Mouse (Mus musculus): ENCODE measurements around the gene Dcaf6.

Dcaf6 gene

GRCm38 (mm10) chr1:165460360-165460800 is at the start of gene Dcaf6, which contains the start of gene Mpc2:
TSS of gene Dcaf6 (minus strand) at chr1:165460475.
TSS of gene Mpc2 (plus strand) at chr1:165460637.
- peak; percentile 100 for DNase-seq

GRCm38 (mm10) chr1:165506303-165506702 is 46.0 kb upstream of the Dcaf6 start:
- DNase-seq, result no peak

GRCm38 (mm10) chr1:165503307-165504024 is 43.2 kb upstream of the Dcaf6 start:
- no peak for DNase-seq

DNA sequence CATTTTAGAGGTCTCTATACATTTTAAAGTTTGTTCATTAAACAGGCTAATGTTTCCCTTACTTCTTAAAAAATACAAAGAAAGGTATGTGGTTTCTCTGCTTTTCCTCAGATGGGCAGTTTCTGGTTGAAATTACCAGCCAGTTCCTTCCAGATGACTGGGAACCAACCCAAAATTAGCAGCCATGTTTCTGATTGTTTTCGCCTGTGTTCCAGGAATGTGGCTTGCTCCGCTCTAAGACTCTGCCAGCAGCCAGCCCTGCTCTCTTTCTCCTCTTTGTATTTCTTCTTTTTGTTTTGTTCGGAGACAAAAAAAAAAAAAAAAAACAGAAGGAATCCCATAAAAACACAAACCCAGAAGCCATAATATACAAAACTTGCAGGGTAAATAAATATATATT is 38.6 kb upstream of the Dcaf6 start:
- DNase-seq, result no peak

- no peak for DNase-seq
Measured at GRCm38 (mm10) chr1:165489197-165489596, 28.9 kb upstream of the Dcaf6 start.

GRCm38 (mm10) chr1:165486108-165486507 is 25.8 kb upstream of the Dcaf6 start:
- no peak for DNase-seq

DNA sequence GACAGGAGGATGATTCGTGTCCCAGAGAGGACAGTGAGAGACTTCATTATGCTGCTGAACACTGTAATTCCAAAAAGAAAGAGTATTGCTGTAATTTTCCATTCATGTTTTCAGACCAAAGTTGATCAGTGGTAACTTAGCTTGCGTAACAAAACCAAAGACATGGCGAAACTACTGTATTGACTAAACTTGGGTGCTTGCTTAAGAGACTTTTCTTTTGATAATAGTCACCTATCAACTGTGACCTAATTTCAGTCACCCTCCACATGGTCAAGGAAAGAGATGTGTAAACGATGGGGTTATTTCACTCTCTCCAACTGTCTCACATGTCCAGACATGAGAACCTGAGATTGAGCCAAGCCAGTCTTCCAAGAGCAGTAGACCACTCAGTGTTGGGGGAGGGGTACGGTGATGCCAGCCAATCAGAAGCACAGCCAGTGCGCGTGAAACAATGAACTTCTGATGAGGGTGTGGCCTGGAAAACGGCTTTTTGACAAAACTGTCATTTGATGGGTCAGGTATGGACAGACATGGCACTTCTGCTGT is 24.5 kb upstream of the Dcaf6 start, which contains the start of gene Adcy10:
TSS of gene Adcy10 (plus strand) at position 496 of the 546 bp plus-strand sequence.
- DNase-seq, result no peak

DNA sequence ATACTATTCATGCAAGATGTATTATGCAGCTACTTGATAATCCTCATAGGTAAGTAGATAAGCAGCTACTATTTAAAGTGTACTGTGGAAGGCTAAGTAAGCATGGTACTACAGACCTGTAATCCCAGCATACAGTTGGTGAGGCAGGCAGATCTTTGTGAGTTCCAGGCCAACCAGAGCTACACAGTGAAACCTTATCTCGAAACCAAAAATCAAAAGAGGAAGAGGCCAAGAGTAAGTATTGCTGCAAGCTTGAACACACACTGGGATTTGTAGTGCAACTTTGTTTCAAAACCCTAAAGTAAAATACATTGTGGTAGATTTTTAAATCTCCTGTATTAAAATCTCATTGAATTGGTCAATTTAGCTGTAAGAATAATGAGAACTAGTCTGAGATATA is 11.2 kb upstream of the Dcaf6 start:
- DNase-seq, result no peak

DNA sequence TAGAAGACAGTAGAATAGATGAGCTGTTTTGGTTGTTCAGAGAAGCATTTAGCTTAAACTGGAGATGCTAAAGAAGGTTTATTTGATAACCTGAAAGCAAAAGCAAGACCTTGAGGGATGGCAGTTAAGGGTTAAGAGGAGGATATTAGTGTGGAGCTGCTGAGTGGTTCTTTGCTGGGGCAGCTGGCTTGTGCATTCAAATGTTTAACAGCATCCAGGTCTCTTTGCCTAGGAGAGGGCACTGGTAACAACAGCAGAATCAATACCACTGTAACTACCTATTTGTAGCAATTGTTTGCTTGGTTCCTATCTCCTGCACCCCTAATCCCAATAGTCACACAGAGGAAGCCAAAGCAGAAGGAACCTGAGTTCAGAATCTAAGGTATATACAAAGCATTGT is 9.4 kb upstream of the Dcaf6 start:
- DNase-seq, result no peak

DNA sequence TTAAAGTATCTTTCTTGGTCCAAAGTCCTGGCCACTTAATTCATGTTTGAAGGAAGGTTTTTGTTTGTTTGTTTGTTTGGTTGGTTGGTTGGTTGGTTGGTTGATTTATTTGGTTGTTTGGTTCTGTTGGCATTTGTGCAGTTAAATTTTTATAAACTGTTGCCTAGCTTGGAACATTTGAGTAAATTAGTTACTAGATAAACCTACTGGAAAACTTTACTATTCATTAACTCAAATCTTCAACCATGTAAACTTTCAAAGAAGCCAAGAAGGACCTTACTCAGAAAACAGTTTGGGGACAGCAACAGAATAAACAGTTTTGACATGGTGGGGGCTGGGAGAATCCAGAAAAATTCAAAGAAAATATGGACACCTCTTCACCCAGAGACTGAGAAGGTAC is 8.7 kb upstream of the Dcaf6 start:
- DNase-seq, result no peak

DNA sequence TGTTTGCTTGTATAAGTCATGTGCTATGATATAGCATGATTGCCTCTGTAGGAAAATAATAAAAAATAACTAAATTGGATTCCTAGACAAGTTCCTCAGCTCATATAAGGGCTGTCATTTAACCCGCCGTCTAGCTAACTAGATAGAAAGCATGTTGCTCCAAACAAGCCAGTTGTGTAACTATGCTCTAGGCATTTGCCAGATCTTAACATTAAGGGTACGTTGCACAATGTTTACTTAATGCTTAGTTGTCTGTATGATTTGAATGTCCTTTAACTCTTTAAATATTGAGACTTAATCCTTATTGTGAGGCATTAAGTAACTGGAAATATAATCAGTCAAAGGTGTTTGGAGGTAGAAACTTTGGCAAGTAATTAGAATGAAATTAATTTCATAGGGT is 4.3 kb upstream of the Dcaf6 start:
- DNase-seq, result no peak

GRCm38 (mm10) chr1:165462861-165463260 is 2.6 kb upstream of the Dcaf6 start:
- no peak for DNase-seq

- no peak for DNase-seq
Measured at GRCm38 (mm10) chr1:165461681-165462080, 1.4 kb upstream of the Dcaf6 start.

DNA sequence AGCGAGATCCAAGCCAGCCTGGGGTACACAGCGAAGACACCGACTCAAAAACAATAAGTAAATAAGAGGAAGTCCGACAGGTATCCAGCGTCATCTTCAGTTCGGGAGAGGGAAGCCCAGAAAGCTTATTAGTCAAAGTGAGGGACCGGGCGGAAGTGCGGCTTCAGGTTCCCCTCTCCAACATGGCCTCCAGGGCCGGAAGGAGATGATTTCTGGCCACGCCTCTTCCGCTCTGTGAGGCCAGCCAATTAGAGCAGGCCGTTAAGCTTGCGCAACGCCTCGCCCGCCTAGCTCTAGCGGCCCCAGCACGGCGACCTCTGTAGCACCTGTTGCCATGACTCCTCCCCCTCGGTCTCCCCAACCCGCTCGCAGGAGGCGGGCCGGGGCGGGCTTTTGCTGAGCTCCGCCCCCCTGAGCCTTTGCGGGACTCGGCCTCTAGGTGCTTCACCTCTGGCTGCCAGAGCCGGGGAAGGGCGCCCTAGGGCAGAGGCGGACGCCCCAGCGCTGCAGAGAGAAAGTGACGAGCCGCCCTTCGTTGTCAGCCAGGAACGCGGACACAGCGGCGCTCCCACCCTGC is 614 bp upstream of the Dcaf6 start:
- peak; percentile 99 for DNase-seq

DNA sequence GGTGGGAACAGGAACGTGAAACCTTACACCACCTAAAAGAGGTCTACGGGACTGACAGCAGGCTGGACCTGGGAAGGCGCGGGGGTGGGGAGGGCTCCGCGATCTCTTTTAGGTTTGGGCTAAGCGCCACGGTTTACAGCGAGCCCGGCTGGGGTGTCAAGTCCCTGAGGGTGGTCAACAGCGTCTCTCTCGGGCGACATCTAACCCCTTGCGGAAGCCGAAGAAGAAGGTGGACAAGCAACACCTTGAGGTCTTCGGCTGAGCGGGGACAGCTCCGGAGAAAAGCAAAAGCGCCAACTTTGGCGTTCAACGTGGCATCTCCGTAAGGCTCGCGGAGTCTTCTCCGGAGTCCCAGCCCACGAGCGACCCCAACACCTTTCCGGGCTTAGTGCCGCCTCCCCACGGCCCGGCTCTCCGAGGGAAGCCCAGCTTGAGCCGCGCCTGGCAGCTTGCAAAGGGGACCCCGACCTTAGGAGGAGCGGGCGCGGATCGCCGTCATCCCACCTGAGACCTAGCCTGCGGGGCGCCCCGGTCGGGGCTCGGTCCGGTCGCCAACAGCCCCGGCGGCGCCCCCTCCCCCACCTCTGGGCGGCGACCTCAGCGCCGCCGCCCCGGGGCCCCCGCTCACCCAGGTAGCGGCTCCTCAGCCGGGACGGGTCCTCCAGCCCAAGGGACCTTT is 633 bp downstream of the Dcaf6 start:
- DNase-seq, result peak; percentile 65

- DNase-seq, result no peak
Measured at GRCm38 (mm10) chr1:165459041-165459502, 1.2 kb downstream of the Dcaf6 start.

DNA sequence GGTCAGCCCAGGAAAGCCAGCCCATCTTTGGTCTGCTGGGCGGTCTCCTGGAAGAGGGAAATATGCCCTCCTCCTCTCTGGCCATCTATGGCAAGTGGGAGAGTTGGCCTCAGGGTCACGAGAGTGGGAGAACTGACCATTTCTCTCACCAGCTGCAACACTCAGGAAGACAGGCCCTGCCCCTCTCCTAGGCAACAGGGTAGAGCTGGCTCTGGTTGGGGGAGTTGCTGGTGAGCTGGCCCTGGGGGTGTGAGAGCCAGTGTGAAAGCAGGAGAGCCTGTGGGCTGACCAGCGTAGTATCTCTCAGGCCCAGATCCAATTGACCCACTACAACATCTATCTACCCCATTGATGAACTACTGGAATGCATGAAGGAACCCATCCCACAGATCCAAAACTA is 18.6 kb downstream of the Dcaf6 start:
- DNase-seq, result no peak

GRCm38 (mm10) chr1:165441201-165441600 is 19.1 kb downstream of the Dcaf6 start:
- no peak for DNase-seq

- DNase-seq, result no peak
Measured at GRCm38 (mm10) chr1:165440788-165441187, 19.5 kb downstream of the Dcaf6 start.

GRCm38 (mm10) chr1:165438289-165439021 is 21.8 kb downstream of the Dcaf6 start:
- no peak for DNase-seq

GRCm38 (mm10) chr1:165432883-165433282 is 27.4 kb downstream of the Dcaf6 start:
- no peak for DNase-seq

DNA sequence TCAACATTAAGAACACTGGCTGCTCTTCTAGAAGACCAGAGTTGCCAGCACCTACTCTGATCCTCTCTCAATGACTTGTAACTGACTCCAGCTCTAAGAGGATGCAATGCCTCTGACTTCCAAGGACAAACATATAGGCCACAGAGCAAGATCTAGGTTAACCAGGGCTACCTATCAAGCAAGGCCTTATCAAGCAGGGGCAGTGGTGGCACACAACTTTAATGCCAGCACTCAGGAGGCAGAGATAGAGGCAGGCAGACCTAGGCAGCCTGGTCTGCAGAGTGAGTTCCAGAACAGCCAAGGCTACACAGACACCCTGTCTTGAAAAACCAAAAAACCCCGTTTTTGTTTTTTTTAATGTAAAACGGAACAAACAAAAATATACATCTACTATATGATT is 34.0 kb downstream of the Dcaf6 start:
- no peak for DNase-seq

DNA sequence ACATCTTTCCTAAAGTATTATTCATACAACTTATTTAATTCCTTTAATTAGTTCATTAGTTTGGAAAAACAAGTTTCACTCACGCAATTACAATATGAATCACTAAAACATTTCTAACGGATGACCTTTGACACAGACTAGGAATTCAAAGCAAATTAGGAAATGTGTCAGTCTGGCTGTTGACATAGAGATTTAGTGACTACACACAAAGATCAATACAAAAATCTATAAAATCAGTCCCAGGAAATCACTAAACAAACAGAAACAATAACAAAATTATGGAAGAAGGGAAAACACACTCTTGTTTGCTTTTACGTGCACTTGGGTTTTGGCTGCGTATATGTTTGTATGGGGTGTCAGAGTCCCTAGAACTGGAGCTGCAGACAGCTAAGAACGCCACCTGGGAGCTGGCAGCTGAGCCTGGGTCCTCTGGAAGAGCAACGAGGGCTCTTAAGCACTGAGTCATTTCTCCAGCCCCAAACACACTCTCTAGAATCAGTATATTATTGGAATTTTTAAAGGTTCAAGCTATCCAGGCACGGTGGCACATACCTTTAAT is 38.8 kb downstream of the Dcaf6 start:
- no peak for DNase-seq

Measured in cerebellum, adult 8-10 months (tissue).